Mouse (Mus musculus): ENCODE measurements around the gene Sall1. TPM values are rescaled to one million over a fixed set of nuclear protein-coding genes. Genes with fewer than 3 reads are reported as not detected.

Sall1 gene
- total RNA-seq, 2 experiments from 2014 or later: 2.0 to 2.8 TPM

DNA sequence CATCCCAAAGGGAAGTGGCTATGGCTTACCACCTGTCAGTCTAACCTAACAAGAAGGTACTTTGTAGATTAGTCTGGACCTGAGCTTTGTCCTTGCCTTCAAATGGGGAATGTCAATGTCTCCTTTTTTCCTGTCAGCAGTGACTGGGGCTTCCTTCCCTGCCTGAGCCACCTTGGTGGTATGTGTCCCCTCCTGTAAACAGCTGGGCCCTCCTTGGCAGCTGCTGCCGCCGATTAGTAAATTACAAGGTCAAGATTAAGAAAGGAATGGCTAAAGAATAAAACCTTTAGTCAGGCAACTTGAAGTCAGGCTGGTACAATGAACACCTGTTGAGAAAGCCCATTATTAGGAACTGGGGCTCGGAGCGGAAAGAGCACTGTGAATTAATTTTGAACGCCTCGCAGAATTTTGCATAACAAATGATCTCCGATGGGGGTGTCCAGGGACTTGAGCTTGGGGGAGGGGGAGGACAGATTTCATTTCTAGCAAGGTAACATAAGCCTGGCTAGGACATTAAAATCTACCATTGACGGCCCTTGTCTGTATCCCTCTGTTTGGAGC is 40.5 kb downstream of the Sall1 start:
- intact Hi-C loops (cut with DNase I): no loop called here

GRCm38 (mm10) chr8:89002128-89002527 is 41.8 kb downstream of the Sall1 start:
- intact Hi-C loops (cut with DNase I): no loop called here

More for the DNA sequence above, 40.5 kb downstream of the Sall1 start:
- DNase-seq: no peak

GRCm38 (mm10) chr8:88997276-88997675 is 46.7 kb downstream of the Sall1 start:
- intact Hi-C loops (cut with DNase I): no loop called here
- DNase-seq: no peak

More at GRCm38 (mm10) chr8:89002128-89002527, 41.8 kb downstream of the Sall1 start:
- no peak for DNase-seq

DNA sequence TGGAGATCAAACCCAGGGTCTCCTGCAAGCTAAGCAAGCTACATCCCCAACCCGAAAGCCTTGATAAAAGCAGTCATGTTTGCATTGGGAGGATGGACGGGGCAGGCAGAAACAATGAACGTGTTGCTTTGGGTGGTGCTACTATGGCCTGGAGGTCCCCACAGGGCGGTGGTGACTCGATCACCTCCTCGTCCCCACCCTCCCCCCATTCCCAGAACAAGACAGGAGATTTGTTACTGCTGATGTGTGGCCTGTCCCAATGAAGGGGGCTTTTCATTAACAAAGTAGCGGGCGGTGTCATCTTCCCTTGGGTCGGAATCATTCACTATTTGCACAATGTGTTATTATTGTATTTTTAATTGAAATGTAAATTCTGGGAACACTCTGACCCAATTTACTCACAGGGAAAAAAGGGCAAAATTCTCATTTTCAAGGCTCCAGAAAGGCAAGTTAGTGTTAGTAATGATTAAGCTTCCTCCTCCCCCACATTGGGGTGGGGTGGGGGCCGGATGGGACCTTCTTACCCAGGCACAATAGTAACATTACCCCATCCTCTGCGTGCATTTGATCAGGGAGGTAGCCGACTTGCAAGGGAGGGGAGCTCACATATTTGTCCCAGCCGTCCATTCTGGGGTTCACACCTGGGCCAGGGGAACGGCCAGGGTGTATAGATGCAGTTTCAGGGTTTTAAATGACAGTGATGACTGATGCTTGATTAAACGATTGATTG is 52.0 kb downstream of the Sall1 start:
- intact Hi-C loops (cut with DNase I): no loop called here
- no peak for DNase-seq

- intact Hi-C loops (cut with DNase I): no loop called here
- DNase-seq: no peak
Measured at GRCm38 (mm10) chr8:88991176-88991575, 52.8 kb downstream of the Sall1 start.

GRCm38 (mm10) chr8:88989002-88989401 is 55.0 kb downstream of the Sall1 start:
- no peak for DNase-seq
- intact Hi-C loops (cut with DNase I): no loop called here

DNA sequence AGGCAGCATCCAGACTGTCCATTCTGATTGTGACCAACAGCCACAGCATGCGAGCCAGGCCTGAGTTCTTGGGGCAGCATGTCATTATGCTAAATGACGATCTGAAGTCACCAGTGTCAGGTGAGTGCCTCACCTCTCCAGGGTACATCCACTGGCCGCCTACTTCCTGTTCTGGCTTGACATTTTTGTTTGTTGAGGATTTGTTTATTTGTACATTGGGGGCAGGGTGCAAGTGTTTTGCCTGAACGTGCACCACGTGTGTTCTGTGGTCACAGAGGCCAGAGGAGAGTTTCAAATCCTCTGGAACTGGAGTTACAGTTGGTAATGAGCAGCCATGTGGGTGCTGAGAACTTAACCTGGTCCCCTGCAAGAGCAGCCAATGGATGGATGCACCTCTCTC is 60.5 kb downstream of the Sall1 start:
- intact Hi-C loops (cut with DNase I): no loop called here

More for the DNA sequence above, 60.5 kb downstream of the Sall1 start:
- no peak for DNase-seq

Small RNAs within 50 kb of the gene (microRNA-seq; reads per million reads assigned to microRNA genes)
- 0 reads per million in 2 experiments for gene Mir8110

Measured in heart, postnatal 10 days (tissue).